28 mouse cellular contexts compared by ENCODE assay signal in genomic region chr1:38860867-38861524, GRCm38 (mm10). TPM values are rescaled to one million over a fixed set of nuclear protein-coding genes. Genes with fewer than 3 reads are reported as not detected.
DNase-seq lines count a peak whose midpoint lies in the region; ATAC-seq and TF ChIP-seq lines count a peak whose summit lies in the region.
"Had no signal": no experiment of that assay in that cellular context is flagged by ENCODE, and none has a peak within 500 bp of the region (broad histone marks: within the 10 kb centered on the region; RNA-seq: fewer than 3 reads in every experiment).

No protein-coding gene starts in this region.

- H3K4me1 ChIP-seq in forebrain, embryonic 14.5 days (ENCODE audit: control insufficient read depth, insufficient read depth, low read length), result no peaks in the 10 kb centered on the region
- H3K4me1 ChIP-seq in forebrain, embryonic 12.5 days, result peaks cover 5% of the 10 kb centered on the region; the same call in 1 of the 2 replicates
- H3K4me1 ChIP-seq in hindbrain, postnatal 0 days (ENCODE audit: insufficient read depth, low read length), result 0 out of 2 replicates have a peak, but pooled peaks cover 5% of the 10 kb centered on the region
- no peaks in the 10 kb centered on the region for H3K4me1 ChIP-seq in hindbrain, embryonic 11.5 days (replicated peaks; ENCODE audit: control insufficient read depth, insufficient read depth, low read length)
- no peaks in the 10 kb centered on the region for H3K4me1 ChIP-seq in midbrain, embryonic 14.5 days (ENCODE audit: control insufficient read depth, insufficient read depth, low read length)
- H3K4me1 ChIP-seq: embryonic facial prominence, embryonic 13.5 days; heart, embryonic 13.5 days; intestine, embryonic 15.5 days; lung, embryonic 15.5 days; neural tube, embryonic 13.5 days had no signal

- WGBS in forebrain, embryonic 14.5 days, result 87% methylated on average over 9 of the region's 9 CpGs
- WGBS in forebrain, embryonic 12.5 days, result 89% methylated on average over 9 of the region's 9 CpGs
- 86% methylated on average over 9 of the region's 9 CpGs for WGBS in hindbrain, postnatal 0 days
- 91% methylated on average over 9 of the region's 9 CpGs for WGBS in hindbrain, embryonic 11.5 days
- 90% methylated on average over 9 of the region's 9 CpGs for WGBS in midbrain, embryonic 14.5 days

- no peak overlapping the region; the same call in 1 of the 2 replicates for H3K27ac ChIP-seq in forebrain, embryonic 14.5 days (ENCODE audit: low read depth, low read length)
- H3K27ac ChIP-seq in forebrain, embryonic 12.5 days, result no peak overlapping the region
- peak overlapping the region; percentile 12; the same call in 1 of the 2 replicates for H3K27ac ChIP-seq in hindbrain, postnatal 0 days
- no peak overlapping the region for H3K27ac ChIP-seq in hindbrain, embryonic 11.5 days (ENCODE audit: low read depth, low read length)
- H3K27ac ChIP-seq in midbrain, embryonic 14.5 days (replicated peaks; ENCODE audit: low read depth, low read length), result no peak overlapping the region
- H3K27ac ChIP-seq: embryonic facial prominence, embryonic 13.5 days; heart, embryonic 13.5 days; intestine, embryonic 15.5 days; kidney, postnatal 0 days; limb, embryonic 13.5 days; lung, embryonic 15.5 days; neural tube, embryonic 13.5 days; stomach, postnatal 0 days had no signal

- no peak for TF ChIP-seq CTCF in hindbrain, postnatal 0 days (IDR thresholded peaks at IDR 0.05; ENCODE audit: low read depth)

- no peaks in the 10 kb centered on the region for H3K27me3 ChIP-seq in forebrain, embryonic 14.5 days (replicated peaks; ENCODE audit: control insufficient read depth, insufficient read depth, low read length)
- H3K27me3 ChIP-seq in forebrain, embryonic 12.5 days, result no peaks in the 10 kb centered on the region
- no peaks in the 10 kb centered on the region for H3K27me3 ChIP-seq in hindbrain, postnatal 0 days (ENCODE audit: insufficient read depth, low read length)
- H3K27me3 ChIP-seq in hindbrain, embryonic 11.5 days (ENCODE audit: control insufficient read depth, insufficient read depth, low read length), result no peaks in the 10 kb centered on the region
- no peaks in the 10 kb centered on the region for H3K27me3 ChIP-seq in midbrain, embryonic 14.5 days (ENCODE audit: control insufficient read depth, insufficient read depth, low read length)
- H3K27me3 ChIP-seq: embryonic facial prominence, embryonic 13.5 days; intestine, embryonic 15.5 days; limb, embryonic 13.5 days; lung, embryonic 15.5 days; neural tube, embryonic 13.5 days had no signal

- no peaks in the 10 kb centered on the region for H3K9me3 ChIP-seq in forebrain, embryonic 14.5 days (replicated peaks; ENCODE audit: control insufficient read depth, low read length)
- H3K9me3 ChIP-seq in forebrain, embryonic 12.5 days, result no peaks in the 10 kb centered on the region
- H3K9me3 ChIP-seq in hindbrain, postnatal 0 days (ENCODE audit: low read length), result no peaks in the 10 kb centered on the region
- H3K9me3 ChIP-seq in hindbrain, embryonic 11.5 days (ENCODE audit: control insufficient read depth, low read length), result no peaks in the 10 kb centered on the region
- no peaks in the 10 kb centered on the region for H3K9me3 ChIP-seq in midbrain, embryonic 14.5 days (ENCODE audit: control insufficient read depth, low read length)
- H3K9me3 ChIP-seq: embryonic facial prominence, embryonic 13.5 days; G1E; heart, embryonic 13.5 days; intestine, embryonic 15.5 days; limb, embryonic 13.5 days; lung, embryonic 15.5 days; neural tube, embryonic 13.5 days had no signal

- H3K4me2 ChIP-seq in forebrain, embryonic 14.5 days (ENCODE audit: low read length), result no peak overlapping the region
- H3K4me2 ChIP-seq in forebrain, embryonic 12.5 days, result no peak overlapping the region
- H3K4me2 ChIP-seq in hindbrain, postnatal 0 days (ENCODE audit: low read depth, low read length), result no peak overlapping the region
- no peak overlapping the region for H3K4me2 ChIP-seq in hindbrain, embryonic 11.5 days (replicated peaks; ENCODE audit: low read depth, low read length)
- H3K4me2 ChIP-seq in midbrain, embryonic 14.5 days (ENCODE audit: low read length), result no peak overlapping the region
- H3K4me2 ChIP-seq: embryonic facial prominence, embryonic 13.5 days; heart, embryonic 13.5 days; intestine, embryonic 15.5 days; limb, embryonic 13.5 days; liver, embryonic 11.5 days; lung, embryonic 15.5 days; neural tube, embryonic 13.5 days had no signal

- ATAC-seq in forebrain, embryonic 14.5 days, result peak; percentile 54; the same call in 1 of the 2 replicates
- no peak for ATAC-seq in forebrain, embryonic 12.5 days (ENCODE audit: low FRiP score)
- ATAC-seq in hindbrain, postnatal 0 days, result peak; percentile 77
- no peak for ATAC-seq in hindbrain, embryonic 11.5 days (ENCODE audit: low FRiP score)
- no peak for ATAC-seq in midbrain, embryonic 14.5 days (ENCODE audit: low FRiP score, low TSS enrichment)
- ATAC-seq: intestine, embryonic 15.5 days had no signal

- DNase-seq in forebrain, embryonic 14.5 days (ENCODE audit: low spot score), result peak; percentile 43
- peak; percentile 68 for DNase-seq in hindbrain, postnatal 0 days (ENCODE audit: low spot score)
- DNase-seq in hindbrain, embryonic 11.5 days (ENCODE audit: low spot score), result no peak
- DNase-seq in midbrain, embryonic 14.5 days, result peak; percentile 62
- no peak for DNase-seq in embryo, embryonic 10 days (ENCODE audit: low spot score)
- DNase-seq in lung, postnatal 10 days, result no peak
- DNase-seq: adrenal gland, adult 8-10 months; cerebellum, adult 11-12 months; cerebellum, adult 9-11 months; heart, postnatal 10 days; kidney, adult 8-10 months; kidney, postnatal 4 days; lung, postnatal 36 days; right cerebral cortex, postnatal 4 days; thymus, adult 18-20 months; thymus, postnatal 25 days had no signal

- H3K4me3 ChIP-seq in forebrain, embryonic 14.5 days (ENCODE audit: low read depth, low read length), result no peak overlapping the region
- H3K4me3 ChIP-seq in forebrain, embryonic 12.5 days (replicated peaks), result no peak overlapping the region
- H3K4me3 ChIP-seq in hindbrain, postnatal 0 days (ENCODE audit: low read length), result no peak overlapping the region
- no peak overlapping the region for H3K4me3 ChIP-seq in hindbrain, embryonic 11.5 days (ENCODE audit: low read depth, low read length)
- no peak overlapping the region for H3K4me3 ChIP-seq in midbrain, embryonic 14.5 days (replicated peaks; ENCODE audit: low read depth, low read length)
- H3K4me3 ChIP-seq: embryonic facial prominence, embryonic 13.5 days; erythroblast, embryonic 14.5 days; heart, embryonic 13.5 days; intestine, embryonic 15.5 days; limb, embryonic 13.5 days; lung, embryonic 15.5 days; neural tube, embryonic 13.5 days had no signal

- H3K36me3 ChIP-seq in forebrain, embryonic 14.5 days (ENCODE audit: control insufficient read depth, insufficient read depth, low read length), result peaks cover 19% of the 10 kb centered on the region; the same call in 1 of the 2 replicates
- H3K36me3 ChIP-seq in forebrain, embryonic 12.5 days (replicated peaks), result peaks cover 25% of the 10 kb centered on the region
- peaks cover 23% of the 10 kb centered on the region; the same call in 1 of the 2 replicates for H3K36me3 ChIP-seq in hindbrain, postnatal 0 days (ENCODE audit: insufficient read depth, low read length)
- H3K36me3 ChIP-seq in hindbrain, embryonic 11.5 days (ENCODE audit: control insufficient read depth, insufficient read depth, low read length), result no peaks in the 10 kb centered on the region
- peaks cover 28% of the 10 kb centered on the region for H3K36me3 ChIP-seq in midbrain, embryonic 14.5 days (ENCODE audit: control insufficient read depth, insufficient read depth, low read length)
- H3K36me3 ChIP-seq: heart, embryonic 13.5 days; intestine, embryonic 15.5 days; lung, embryonic 15.5 days had no signal

- H3K9ac ChIP-seq in forebrain, embryonic 14.5 days (ENCODE audit: low read length), result no peak overlapping the region
- H3K9ac ChIP-seq in forebrain, embryonic 12.5 days, result no peak overlapping the region
- H3K9ac ChIP-seq in hindbrain, postnatal 0 days (replicated peaks; ENCODE audit: low read length), result no peak overlapping the region
- no peak overlapping the region for H3K9ac ChIP-seq in hindbrain, embryonic 11.5 days (ENCODE audit: low read depth, low read length)
- no peak overlapping the region for H3K9ac ChIP-seq in midbrain, embryonic 14.5 days (replicated peaks; ENCODE audit: low read length)
- H3K9ac ChIP-seq: embryonic facial prominence, embryonic 13.5 days; heart, embryonic 13.5 days; intestine, embryonic 15.5 days; limb, embryonic 13.5 days; lung, embryonic 15.5 days; neural tube, embryonic 13.5 days had no signal

RNA-seq across cellular contexts. Expression of gene Lonrf2, which starts 24.5 kb away (rescaled TPM):
- 10.5 and 11.1 TPM in 2 replicates for polyA plus RNA-seq in forebrain, embryonic 14.5 days (2014; fragmentation: Nextera tagmentation; extraction: Ambion mirVana)
- polyA plus RNA-seq in forebrain, embryonic 12.5 days (2016; fragmentation: Nextera tagmentation; extraction: Ambion mirVana), result 6.0 and 6.1 TPM in 2 replicates
- 116 and 137 TPM in 2 replicates for total RNA-seq in hindbrain, postnatal 0 days (2014; rRNA removed)
- 21.9 TPM in 2 replicates for polyA plus RNA-seq in hindbrain, postnatal 0 days (2015; fragmentation: Nextera tagmentation; extraction: Ambion mirVana)
- polyA plus RNA-seq in hindbrain, embryonic 11.5 days (2014; fragmentation: Nextera tagmentation; extraction: Ambion mirVana), result 4.2 and 5.0 TPM in 2 replicates
- polyA plus RNA-seq in midbrain, embryonic 14.5 days (2014; fragmentation: Nextera tagmentation; extraction: Ambion mirVana), result 21.4 and 28.1 TPM in 2 replicates
- polyA plus RNA-seq: erythroblast, embryonic 14.5 days had no signal

RNA-seq across cellular contexts. Expression of gene Chst10, which starts 37.0 kb away (rescaled TPM):
- 48.7 and 58.2 TPM in 2 replicates for polyA plus RNA-seq in forebrain, embryonic 14.5 days (2014; fragmentation: Nextera tagmentation; extraction: Ambion mirVana)
- 27.8 and 29.4 TPM in 2 replicates for polyA plus RNA-seq in forebrain, embryonic 12.5 days (2016; fragmentation: Nextera tagmentation; extraction: Ambion mirVana)
- total RNA-seq in hindbrain, postnatal 0 days (2014; rRNA removed), result 61.7 and 63.6 TPM in 2 replicates
- 56.2 and 56.7 TPM in 2 replicates for polyA plus RNA-seq in hindbrain, postnatal 0 days (2015; fragmentation: Nextera tagmentation; extraction: Ambion mirVana)
- polyA plus RNA-seq in hindbrain, embryonic 11.5 days (2014; fragmentation: Nextera tagmentation; extraction: Ambion mirVana), result 23.1 and 28.7 TPM in 2 replicates
- polyA plus RNA-seq in midbrain, embryonic 14.5 days (2014; fragmentation: Nextera tagmentation; extraction: Ambion mirVana), result 64.3 and 67.7 TPM in 2 replicates

Comparison
In these comparisons a context has a peak if more than half of its experiments do, and no peak if none do; other contexts are left out.
1. ATAC-seq: peak in forebrain, embryonic 14.5 days (single experiment) and hindbrain, postnatal 0 days (single experiment); none in forebrain, embryonic 12.5 days (single experiment), hindbrain, embryonic 11.5 days (single experiment) and midbrain, embryonic 14.5 days (single experiment).
2. DNase-seq: peak in forebrain, embryonic 14.5 days (single experiment), hindbrain, postnatal 0 days (single experiment) and midbrain, embryonic 14.5 days (single experiment); none in hindbrain, embryonic 11.5 days (single experiment), embryo, embryonic 10 days (single experiment) and lung, postnatal 10 days (single experiment).